Mouse (Mus musculus) c-Kit-positive CD71-positive TER-119-positive erythroid progenitor cells, embryonic 14.5 days (primary cell): Measurements from ENCODE around the gene Cxcr3.
A peak's percentile ranks its signal among the peaks of the same experiment; 100 is the strongest.

ENCODE experiments used
- DNase-seq: peaks from one replicate; pipeline ENCODE4 v3.0.0-alpha.2; 2013; ENCODE audit warnings: low spot score

Cxcr3 gene

DNA sequence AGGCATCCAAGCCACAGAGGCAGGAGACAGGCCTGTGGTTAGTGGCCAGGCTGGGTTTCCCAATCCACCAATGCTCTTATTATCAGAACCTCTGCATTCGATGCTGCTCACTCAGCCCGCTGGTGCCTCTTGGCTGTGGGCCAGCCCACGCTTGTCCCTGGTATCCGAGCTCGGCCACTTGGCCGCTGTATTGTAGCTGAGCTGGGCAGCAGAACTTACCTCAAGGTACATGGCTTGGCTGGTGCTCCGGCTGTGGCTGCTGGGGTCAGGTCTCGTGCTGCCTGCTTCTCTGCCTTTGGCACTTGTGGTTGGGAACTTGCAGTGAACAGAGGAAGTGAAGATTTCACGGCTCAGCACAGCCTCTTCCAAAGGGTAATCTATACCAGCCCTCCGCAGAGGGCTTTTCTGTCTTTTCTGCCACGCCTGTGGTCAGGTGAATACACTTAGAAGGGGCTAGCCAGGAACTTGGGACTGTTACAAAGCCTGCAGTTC, at the start of gene Cxcr3:
Gene Cxcr3 (minus strand): TSS at position 442 of the 492 bp plus-strand sequence.
- DNase-seq: no peak

GRCm38 (mm10) chrX:101772035-101772434, 38.0 kb upstream of the Cxcr3 start:
- peak; percentile 29 for DNase-seq

GRCm38 (mm10) chrX:101770307-101770706, 36.2 kb upstream of the Cxcr3 start:
- DNase-seq: no peak

DNA sequence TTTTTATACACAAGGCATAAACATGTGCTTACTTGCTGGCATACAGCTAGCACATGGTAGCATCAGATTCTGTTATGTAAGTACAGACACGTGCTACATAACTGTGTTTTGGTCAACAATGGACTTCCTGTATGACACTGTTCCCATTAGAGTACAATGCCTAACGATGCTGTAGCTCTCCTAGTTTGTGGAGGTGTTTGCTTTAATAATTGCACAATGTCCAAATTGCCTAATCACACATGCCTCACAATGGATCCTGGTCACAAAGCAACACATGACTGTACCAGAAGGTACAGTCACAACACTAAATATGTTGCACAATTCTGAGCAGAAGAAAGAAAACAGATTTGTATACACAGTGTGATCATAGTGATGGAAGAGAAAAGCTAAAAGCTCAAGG, 35.4 kb upstream of the Cxcr3 start:
- DNase-seq: no peak

- no peak for DNase-seq
These were observed 33.2 kb upstream of the Cxcr3 start for GRCm38 (mm10) chrX:101767280-101767679.

DNA sequence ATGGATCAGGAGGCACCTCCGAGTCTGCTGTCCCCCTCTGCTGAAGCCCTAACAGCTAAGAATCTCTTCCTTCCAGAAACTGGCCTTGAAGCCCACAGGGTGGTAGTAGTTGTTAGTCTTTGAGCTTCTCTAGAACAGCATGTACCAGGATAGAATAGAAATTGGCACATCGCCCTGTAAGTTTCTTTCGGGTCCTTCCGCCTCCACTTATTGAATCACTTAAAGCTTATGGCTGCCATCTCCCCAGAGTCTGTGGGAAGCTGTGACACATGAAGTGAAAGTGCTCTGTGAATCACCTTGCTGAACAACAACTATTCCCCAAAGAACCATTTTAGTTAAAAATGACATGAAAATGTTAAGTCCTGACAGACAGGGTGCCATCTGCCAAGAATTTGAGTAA, 31.0 kb upstream of the Cxcr3 start:
- DNase-seq: no peak

GRCm38 (mm10) chrX:101764621-101765020, 30.6 kb upstream of the Cxcr3 start:
- no peak for DNase-seq

DNA sequence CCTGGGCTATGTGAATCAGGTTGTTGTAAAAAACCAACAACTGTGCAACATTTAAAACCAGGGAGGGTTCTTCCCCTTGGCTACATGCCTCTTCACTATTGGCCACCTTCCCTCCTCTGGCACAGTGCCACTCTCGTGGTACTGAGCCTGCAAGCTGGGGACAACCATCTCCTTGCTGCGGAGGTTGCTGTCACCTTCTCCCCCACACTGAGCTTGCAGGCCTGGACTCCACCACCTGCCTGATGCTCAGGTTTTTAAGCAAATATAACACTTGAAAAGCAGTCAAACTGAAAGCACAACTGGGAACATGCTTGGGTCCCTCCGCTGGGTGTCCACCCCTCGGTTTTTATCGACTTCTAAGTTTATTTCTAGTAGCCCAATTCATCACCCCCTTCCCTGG, 20.4 kb upstream of the Cxcr3 start:
- DNase-seq: no peak

GRCm38 (mm10) chrX:101750144-101750543, 16.1 kb upstream of the Cxcr3 start:
- DNase-seq: no peak

DNA sequence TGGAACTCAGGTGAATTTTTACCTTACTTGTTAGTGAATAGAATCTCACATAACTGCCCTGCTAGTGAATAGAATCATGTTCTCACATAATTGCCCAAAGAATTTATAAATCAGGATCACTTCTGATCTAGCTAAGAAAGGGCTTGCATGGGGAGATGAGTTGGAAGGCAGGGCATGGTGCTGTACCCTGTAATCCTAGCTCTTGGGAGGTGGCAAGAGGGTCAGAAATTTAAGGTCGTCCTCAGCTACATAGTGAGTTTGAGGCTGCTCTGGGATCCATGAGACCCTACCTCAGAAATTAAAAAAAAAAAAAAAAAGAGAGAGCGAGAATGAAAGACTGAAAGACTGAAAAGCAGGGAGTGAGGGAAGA, 7.0 kb upstream of the Cxcr3 start:
- no peak for DNase-seq

DNA sequence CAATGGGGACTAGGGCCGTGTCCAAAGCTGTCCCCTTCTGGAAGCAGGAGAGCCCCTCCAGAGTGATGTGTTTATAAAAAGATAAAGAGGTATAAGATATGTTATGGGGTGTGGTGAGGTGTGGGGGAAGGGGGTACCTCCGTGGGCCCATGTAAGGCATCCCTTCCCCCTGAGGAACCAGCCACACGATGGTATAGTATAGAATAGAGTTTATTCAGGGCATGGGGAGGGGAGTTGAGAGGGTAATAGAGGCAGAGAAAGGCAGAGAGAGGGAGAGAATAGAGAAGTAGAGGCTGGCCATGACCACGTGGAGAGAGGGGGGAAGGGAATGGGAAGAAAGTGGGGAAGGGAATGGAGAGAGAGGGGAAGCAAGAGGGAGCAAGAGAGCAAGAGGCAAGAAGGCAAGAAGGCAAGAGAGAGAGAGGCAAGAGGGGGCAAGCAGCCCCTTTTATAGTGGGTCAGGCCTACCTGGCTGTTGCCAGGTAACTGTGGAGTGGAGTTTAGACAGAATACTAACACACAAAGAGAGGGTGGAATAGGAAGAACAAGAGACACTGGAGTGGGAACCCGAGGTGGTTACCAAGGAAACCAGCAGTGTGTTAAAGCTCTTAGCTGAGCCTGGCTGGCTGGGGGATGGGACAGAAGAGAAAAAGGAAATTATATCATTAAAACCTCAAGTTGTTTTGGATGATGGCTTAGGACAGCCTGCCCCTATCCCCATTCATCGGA, 6.4 kb upstream of the Cxcr3 start:
- no peak for DNase-seq

- DNase-seq: no peak
These were observed 3.1 kb upstream of the Cxcr3 start for GRCm38 (mm10) chrX:101737201-101737600.

- no peak for DNase-seq
These were observed 912 bp upstream of the Cxcr3 start for GRCm38 (mm10) chrX:101734981-101735380.

GRCm38 (mm10) chrX:101733288-101733687, 781 bp downstream of the Cxcr3 start:
- no peak for DNase-seq

GRCm38 (mm10) chrX:101732644-101733043, 1.4 kb downstream of the Cxcr3 start:
- DNase-seq: no peak

DNA sequence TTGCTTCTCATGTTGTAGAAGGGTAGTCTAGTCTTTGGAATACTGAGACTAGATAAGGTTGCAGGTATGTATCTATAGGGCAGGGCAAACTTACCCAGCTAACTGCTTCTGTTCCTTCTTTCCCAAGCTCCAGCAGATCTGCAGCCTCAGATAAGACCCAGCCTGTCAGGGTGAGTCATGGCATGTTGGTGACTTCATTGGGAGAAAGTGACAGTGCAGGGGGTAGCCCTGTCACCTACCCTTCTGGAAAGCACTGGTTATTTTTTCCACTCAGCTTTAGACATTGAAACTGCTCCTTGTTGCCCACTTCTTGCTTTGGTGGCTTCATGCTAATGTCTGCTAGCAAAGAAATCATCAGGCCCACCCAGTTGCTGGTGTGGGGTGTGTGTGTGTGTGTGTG, 4.1 kb downstream of the Cxcr3 start:
- no peak for DNase-seq

- DNase-seq: no peak
These were observed 13.7 kb downstream of the Cxcr3 start for GRCm38 (mm10) chrX:101720401-101720800.

DNA sequence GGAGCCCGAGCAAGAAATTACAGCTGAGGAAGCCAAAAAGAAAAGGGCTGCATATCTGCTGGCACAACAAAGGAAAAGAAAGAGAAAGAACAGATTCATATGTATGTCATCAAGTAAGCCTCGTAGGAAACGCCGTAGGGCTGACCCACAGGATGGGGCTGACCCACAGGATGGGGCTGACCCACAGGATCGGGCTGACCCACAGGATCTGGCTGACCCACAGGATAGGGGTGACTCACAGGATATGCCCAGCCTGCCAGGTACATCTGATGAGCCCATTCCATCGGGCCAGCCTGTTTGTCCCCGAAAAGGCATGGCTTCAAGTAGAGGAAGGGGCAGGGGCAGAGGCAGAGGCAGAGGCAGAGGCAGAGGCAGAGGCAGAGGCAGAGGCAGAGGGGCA, 29.0 kb downstream of the Cxcr3 start:
- no peak for DNase-seq

DNA sequence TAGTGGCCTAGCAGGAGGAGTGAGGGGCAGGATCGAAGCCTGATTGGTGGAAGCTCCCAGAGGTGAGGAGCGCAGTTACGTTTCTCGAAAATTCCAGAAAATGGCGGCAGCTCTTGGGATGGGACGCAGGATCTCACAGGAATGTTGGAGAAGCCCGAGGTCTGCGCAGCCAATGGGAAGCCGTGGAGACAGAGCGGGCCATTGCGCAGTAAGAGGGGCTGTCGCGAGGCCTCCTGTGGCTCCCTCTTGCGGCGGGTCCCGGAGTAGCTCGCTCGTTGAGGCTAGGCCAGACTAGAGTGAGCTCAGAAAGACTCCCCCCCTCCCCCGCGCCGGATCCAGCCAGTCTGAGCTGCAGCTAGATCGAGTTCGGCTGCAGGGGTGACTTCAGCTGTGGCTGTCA, 35.8 kb downstream of the Cxcr3 start:
- peak; percentile 2 for DNase-seq

- DNase-seq: no peak
These were observed 36.5 kb downstream of the Cxcr3 start for GRCm38 (mm10) chrX:101697537-101697936.

- no peak for DNase-seq
These were observed 38.4 kb downstream of the Cxcr3 start for GRCm38 (mm10) chrX:101695686-101696085.
